Mouse (Mus musculus): Measurements from ENCODE around the gene Ccdc103. TPM values are rescaled to one million over a fixed set of nuclear protein-coding genes. Genes with fewer than 3 reads are reported as not detected.

Gene Ccdc103
- total and polyA plus RNA-seq, 3 experiments: 1.4 to 1.6 TPM; not detected in 1

DNA sequence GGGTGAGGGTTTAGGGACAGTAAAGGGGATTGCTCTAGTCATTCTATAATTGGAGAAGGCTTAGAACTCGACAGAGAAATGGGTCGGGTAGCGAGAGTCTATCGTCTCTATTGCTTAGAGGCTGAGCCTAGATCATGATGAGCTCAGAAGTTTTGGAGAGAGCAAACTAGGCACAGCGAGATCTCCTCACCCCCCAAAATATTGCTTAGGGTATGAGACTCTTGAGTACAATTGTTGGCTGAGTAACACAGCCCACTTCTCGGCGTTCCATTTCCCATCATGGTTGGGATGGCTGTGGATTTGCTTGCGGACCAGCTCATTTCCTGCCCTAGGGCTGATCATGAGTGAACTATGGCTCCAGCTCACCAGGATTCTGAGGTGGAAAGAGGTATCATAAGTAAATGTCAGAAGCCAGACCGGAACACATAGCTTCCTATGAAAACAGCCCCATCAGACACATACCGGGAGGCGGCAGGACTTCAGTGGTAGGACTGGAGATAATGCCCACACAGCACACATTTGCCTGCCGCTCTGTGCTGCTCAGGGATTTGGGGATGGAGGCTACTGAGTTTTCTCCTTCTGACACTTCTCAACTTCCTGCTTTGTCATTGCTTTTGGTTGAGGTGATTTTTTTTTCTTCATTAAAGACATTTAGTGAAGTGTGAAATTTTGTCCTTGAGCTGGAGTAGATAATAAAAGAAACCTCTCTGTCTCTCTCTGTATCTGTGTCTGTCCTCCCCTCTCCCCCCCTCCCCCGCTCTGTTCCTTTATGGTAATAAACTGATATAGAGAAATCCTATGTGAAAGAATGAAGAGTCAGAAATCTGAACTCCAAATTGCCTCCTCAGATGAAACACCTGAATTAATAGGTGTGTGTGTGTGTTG is 552 bp downstream of the Ccdc103 start (continued):
- TF ChIP-seq USF2 (IDR thresholded peaks at IDR 0.05; ENCODE audit: borderline replicate concordance in 1 of 2, insufficient read depth in 1 of 2, low read depth in 1 of 2, low read length in 2 of 2): no peak
- peak; percentile 44; the same call in 1 of the 2 replicates for TF ChIP-seq MXI1 (IDR thresholded peaks at IDR 0.05; ENCODE audit: low read depth, low read length)
- TF ChIP-seq E2F4 (IDR thresholded peaks at IDR 0.05; ENCODE audit: borderline replicate concordance, low read depth, low read length): no peak
- TF ChIP-seq ETS1 (IDR thresholded peaks at IDR 0.05; ENCODE audit: low read depth, low read length): peak; percentile 57; the same call in 1 of the 2 replicates
- TF ChIP-seq ZNF384 (IDR thresholded peaks at IDR 0.05; ENCODE audit: low read depth, low read length): peak; percentile 77
- peak; percentile 65 to 66; a peak in 3 of 4 replicates for TF ChIP-seq EP300 (IDR thresholded peaks at IDR 0.05; ENCODE audit: low read depth in 1 of 2, low read length in 2 of 2)
- peak; percentile 56; the same call in 1 of the 2 replicates for TF ChIP-seq HCFC1 (IDR thresholded peaks at IDR 0.05; ENCODE audit: low read depth, low read length)

DNA sequence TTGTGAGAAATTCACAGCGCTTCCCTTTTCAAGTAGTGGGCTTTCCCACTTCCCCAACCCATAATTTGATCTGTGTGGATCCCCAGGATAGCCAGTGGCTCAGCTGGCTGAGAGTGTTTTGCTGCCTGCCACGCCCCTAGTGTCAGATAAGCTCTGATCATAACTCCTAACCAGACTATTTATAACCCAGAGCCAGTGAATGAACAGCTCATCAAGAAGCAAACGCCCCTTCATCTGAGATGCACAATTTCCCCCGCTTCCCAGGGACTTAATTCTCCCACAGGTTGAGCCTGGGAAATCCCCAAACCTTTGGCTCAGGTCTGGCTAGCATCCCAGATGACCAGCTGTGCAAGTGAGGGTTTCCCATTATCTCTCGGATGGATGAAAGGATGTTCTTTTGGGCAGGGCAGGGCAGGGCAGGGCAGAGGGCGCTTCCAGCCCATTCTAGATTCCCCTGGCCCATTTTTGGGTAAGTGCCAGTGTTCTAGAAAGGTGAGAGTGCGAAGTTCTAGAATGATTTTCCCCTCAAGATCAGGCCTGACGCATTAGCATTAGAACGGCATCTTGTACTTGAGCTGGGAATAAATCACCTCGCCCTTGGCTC is 3.7 kb downstream of the Ccdc103 start, which contains the start of gene Fam187a:
Fam187a (plus strand) TSS at position 554 of the 604 bp plus-strand sequence.
- H3K4me1 ChIP-seq (ENCODE audit: control insufficient read depth in 1 of 2, insufficient read depth in 2 of 2, low read length in 2 of 2): peaks cover 0 to 22% of the 10 kb centered on the region in 2 experiments; a peak in 3 of 4 replicates
- H3K36me3 ChIP-seq (ENCODE audit: control insufficient read depth in 1 of 2, insufficient read depth in 2 of 2, low read length in 2 of 2): peaks cover 0 to 15% of the 10 kb centered on the region in 2 experiments; a peak in 2 of 4 replicates
- no peak within 1 kb of the TSS for H3K9ac ChIP-seq (ENCODE audit: control insufficient read depth, low read depth, low read length, poor library complexity, severe bottlenecking)
- no peak within 1 kb of the TSS for H3K27ac ChIP-seq (ENCODE audit: control insufficient read depth, low read depth, low read length)
- DNase-seq (ENCODE audit: low read depth, low spot score): peak; percentile 56
- H3K79me2 ChIP-seq (ENCODE audit: control insufficient read depth, insufficient read depth, low read length, poor library complexity): peaks cover 11% of the 10 kb centered on the region
- H3K9me3 ChIP-seq (replicated peaks; ENCODE audit: insufficient read depth, low read length): no peaks in the 10 kb centered on the region
- peak; percentile 59; the same call in 1 of the 2 replicates for TF ChIP-seq SIN3A (IDR thresholded peaks at IDR 0.05; ENCODE audit: low read length)
- no peak for TF ChIP-seq BHLHE40 (IDR thresholded peaks at IDR 0.05; ENCODE audit: borderline replicate concordance, low read depth, low read length)
- no peak for TF ChIP-seq MAFK (IDR thresholded peaks at IDR 0.05; ENCODE audit: borderline replicate concordance, low read depth, low read length)
- TF ChIP-seq TBP (IDR thresholded peaks at IDR 0.05; ENCODE audit: low read depth, low read length): no peak
- TF ChIP-seq MEF2A (IDR thresholded peaks at IDR 0.05; ENCODE audit: extremely low read depth, insufficient replicate concordance, low read depth, low read length, poor library complexity, severe bottlenecking): peak; percentile 76
- TF ChIP-seq USF2 (IDR thresholded peaks at IDR 0.05; ENCODE audit: borderline replicate concordance in 1 of 2, insufficient read depth in 1 of 2, low read depth in 1 of 2, low read length in 2 of 2): no peak
- peak; percentile 75 for TF ChIP-seq ETS1 (IDR thresholded peaks at IDR 0.05; ENCODE audit: low read depth, low read length)
- no peak for TF ChIP-seq ZMIZ1 (IDR thresholded peaks at IDR 0.05; ENCODE audit: low read depth, low read length)
- TF ChIP-seq MXI1 (IDR thresholded peaks at IDR 0.05; ENCODE audit: low read depth, low read length): peak; percentile 38; the same call in 1 of the 2 replicates
- TF ChIP-seq GATA1 (IDR thresholded peaks at IDR 0.05; ENCODE audit: low read depth, low read length): peak; percentile 39
- TF ChIP-seq EP300 (IDR thresholded peaks at IDR 0.05; ENCODE audit: low read depth in 1 of 2, low read length in 2 of 2): 0 out of 4 replicates have a peak, but pooled peaks of 1 of the 2 experiments have one; percentile 20
- TF ChIP-seq TCF12 (IDR thresholded peaks at IDR 0.05; ENCODE audit: low read depth, low read length): 0 out of 2 replicates have a peak, but pooled peaks have one; percentile 13
- no peak within 1 kb of the TSS for H3K4me3 ChIP-seq (ENCODE audit: control insufficient read depth in 1 of 2, insufficient read depth in 1 of 2, low read depth in 2 of 2, low read length in 2 of 2)
- H3K27me3 ChIP-seq (ENCODE audit: control insufficient read depth in 1 of 2, insufficient read depth in 2 of 2, low read length in 2 of 2): no peaks in the 10 kb centered on the region

All from MEL (cell line).